Mouse (Mus musculus) G1E-ER4 (cell line): ENCODE data around the gene Cab39. TPM values are rescaled to one million over a fixed set of nuclear protein-coding genes. Genes with fewer than 3 reads are reported as not detected.

Experiments used
- GATA1 ChIP-seq: IDR thresholded peaks from one replicate; pipeline ENCODE4 v1.8.0; 2012; ENCODE audit warnings: low read length, inconsistent platforms
- polyA plus RNA-seq: library from polyadenylated mRNA; stranded (reverse); fragments of >175 nt; gene quantifications from 2 replicates; pipeline ENCODE4 v1.2.3, GENCODE M21; 2012

The Cab39 gene
- polyA plus RNA-seq, 1 experiment = 51.3 TPM

- TF ChIP-seq GATA1 = no peak
Measured at GRCm38 (mm10) chr1:85900521-85901333, 107.5 kb downstream of the Cab39 start.

Other genes with a start within 250 kb of the Cab39 start
- not detected in 2 replicates for gene G530012D18Rik, start 217.8 kb upstream of the Cab39 start, polyA plus RNA-seq
- gene Sp110, start 194.6 kb upstream of the Cab39 start, polyA plus RNA-seq = not detected in 2 replicates
- gene Sp140, start 193.1 kb upstream of the Cab39 start, polyA plus RNA-seq = not detected in 2 replicates
- not detected in 2 replicates for gene Sp100, start 143.5 kb upstream of the Cab39 start, polyA plus RNA-seq
- gene A630001G21Rik, start 14.8 kb upstream of the Cab39 start, polyA plus RNA-seq = 0.08 TPM in 1 of 2 replicates, not detected in the other
- gene Itm2c, start 100.8 kb downstream of the Cab39 start, polyA plus RNA-seq = 56.9 and 71.2 TPM in 2 replicates
- not detected in 2 replicates for gene 4933407L21Rik, start 135.0 kb downstream of the Cab39 start, polyA plus RNA-seq
- not detected in 2 replicates for gene Gpr55, start 167.6 kb downstream of the Cab39 start, polyA plus RNA-seq
- not detected in 2 replicates for gene Spata3, start 223.4 kb downstream of the Cab39 start, polyA plus RNA-seq